Mouse (Mus musculus) monocyte, adult 2 months (primary cell): ENCODE results near the gene 4930469K13Rik.

Source experiments
- DNase-seq, 2 experiments: peaks; one replicate each; pipeline ENCODE4 v3.0.0; 2022; ENCODE audit warnings: low spot score in 2 of 2, low read depth in 1 of 2

4930469K13Rik gene

DNA sequence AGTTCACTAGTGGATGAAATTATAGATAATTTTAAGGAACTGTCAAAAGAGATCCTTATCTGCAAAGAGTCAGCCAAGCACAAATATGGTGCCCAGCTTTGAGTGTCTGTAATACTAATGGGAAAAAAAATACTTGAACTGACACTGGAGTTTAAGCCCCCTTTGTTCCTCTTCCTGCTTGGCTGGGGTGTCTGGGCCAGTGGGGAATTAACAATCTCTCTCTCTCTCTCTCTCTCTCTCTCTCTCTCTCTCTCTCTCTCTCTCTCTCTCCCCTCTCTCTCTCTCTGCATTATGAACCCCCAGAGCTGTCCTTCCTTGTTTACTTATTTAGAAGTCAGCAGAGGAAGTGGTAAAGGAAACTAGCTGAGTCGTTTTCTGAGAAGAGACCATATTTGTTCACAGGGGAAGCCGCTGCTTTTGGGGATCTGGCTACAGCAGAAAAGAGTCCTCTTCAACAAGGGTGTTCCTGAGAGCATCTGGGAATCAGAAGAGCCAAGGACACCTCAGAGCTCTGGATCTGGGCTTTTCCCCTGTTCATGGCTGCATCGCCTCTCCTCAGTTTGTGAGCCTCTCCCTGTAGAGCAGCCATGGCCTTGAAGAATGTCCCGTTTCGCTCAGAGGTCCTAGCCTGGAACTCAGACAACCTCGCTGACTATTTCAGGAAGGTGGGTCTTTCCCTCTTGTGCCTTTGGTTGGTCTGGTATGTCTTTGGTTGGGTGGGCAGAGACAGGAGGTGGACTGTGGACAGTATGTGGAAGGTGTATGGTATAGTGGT is 51.4 kb downstream of the 4930469K13Rik start, which contains the start of gene Lcp2:
Gene Lcp2 (plus strand): TSS at position 154 of the 775 bp plus-strand sequence.
- DNase-seq, result no peak

- no peak for DNase-seq
Measured at GRCm38 (mm10) chr11:34042808-34043207, 55.5 kb downstream of the 4930469K13Rik start.

GRCm38 (mm10) chr11:34040061-34040460 is 58.3 kb downstream of the 4930469K13Rik start:
- no peak for DNase-seq

GRCm38 (mm10) chr11:34035909-34036658 is 62.3 kb downstream of the 4930469K13Rik start:
- DNase-seq, result peak in 1 of 2 experiments; percentile 53

DNA sequence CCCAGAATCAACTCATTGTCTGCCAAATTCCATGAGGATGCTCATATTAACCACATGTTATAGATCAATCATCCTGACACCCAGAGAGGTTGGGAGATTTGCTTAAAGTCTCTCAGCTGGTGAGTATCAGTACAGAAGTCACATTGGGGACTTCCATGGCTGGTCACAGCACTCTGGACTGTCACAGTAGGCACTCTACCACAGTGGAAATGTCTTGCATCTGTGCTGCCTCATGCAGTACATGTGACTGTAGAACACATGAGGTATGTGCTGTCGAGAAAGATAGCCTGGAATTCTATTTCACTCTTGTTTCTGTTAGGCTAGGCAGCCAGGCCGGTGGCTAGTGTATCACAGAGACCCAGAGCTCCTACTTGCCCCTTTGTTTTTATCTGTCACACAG is 63.6 kb downstream of the 4930469K13Rik start:
- no peak for DNase-seq

- peak in 1 of 2 experiments; percentile 52 for DNase-seq
Measured at GRCm38 (mm10) chr11:34034008-34034505, 64.3 kb downstream of the 4930469K13Rik start.

DNA sequence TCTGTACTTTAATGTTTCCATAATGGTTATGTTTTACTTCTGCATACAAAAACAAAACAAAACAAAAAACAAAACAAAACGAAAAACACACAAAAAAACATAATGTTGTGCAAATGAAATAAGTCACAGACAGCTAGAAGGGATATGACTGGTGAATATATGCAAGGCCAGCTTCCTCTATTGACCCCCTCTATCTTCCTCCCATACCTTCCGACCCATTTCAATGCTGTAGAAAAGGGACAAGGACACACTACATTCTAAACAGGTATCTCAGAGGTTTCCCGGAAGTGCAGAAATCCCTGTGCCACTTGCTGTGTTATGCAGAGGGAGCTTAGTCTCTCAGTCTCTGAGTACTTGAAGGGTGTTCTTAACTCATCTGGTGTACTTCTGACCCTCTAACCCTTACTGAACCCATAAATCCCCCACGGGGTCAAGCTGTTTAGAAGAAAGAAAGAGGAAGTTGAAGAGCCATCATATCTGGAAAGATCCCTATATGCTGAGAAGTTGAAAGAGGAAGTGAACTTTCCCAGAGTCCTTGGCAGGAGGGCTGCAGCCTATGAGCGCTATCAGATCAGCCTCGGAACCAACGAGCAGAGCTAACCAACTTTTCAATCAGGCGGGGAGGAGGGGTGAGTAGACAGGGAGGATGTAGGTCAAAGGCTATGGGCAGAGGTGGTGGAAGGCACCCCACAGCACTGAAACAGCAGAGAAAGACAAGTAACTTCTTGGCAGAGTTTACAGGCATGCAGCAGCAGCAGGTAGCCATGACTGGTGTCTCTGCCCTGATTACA is 67.1 kb downstream of the 4930469K13Rik start:
- DNase-seq, result peak in 1 of 2 experiments; percentile 74

DNA sequence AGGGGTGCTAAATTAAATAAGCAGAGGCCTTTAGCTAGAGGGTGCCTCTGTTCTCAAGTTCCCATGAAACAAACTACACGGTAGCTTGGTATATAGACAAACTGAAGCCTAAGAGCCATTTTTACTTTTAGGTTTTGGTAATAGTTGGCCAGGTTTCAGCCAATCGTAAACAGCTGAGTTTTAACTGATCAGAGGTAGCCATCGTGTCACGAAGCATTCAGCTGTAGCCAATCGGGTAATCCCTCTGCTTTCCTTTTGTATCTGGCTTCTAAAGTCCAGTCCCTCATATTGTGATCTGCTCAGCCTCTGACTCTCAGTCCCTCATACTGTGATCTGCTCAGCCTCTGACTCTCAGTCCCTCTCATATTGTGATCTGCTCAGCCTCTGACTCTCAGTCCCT is 68.7 kb downstream of the 4930469K13Rik start:
- DNase-seq, result no peak

DNA sequence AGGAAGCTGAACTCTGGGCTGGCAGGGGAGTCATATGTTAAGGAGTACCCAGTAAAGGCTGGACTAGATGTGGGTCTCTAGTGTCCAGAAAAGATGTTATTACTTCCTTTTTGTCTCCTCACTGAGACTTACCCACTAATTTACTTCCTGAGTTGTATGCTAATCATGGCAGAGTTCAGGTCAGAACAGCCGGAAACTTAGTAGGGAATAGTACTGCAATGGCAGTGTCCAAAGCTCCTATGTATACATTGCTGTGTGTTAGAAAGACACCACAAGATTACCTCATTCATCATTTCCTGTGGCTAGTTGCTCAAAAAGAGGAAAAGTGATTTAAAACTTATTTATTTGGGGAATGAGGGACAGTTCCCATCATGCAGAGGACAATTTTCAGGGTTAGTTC is 73.3 kb downstream of the 4930469K13Rik start:
- DNase-seq, result no peak

DNA sequence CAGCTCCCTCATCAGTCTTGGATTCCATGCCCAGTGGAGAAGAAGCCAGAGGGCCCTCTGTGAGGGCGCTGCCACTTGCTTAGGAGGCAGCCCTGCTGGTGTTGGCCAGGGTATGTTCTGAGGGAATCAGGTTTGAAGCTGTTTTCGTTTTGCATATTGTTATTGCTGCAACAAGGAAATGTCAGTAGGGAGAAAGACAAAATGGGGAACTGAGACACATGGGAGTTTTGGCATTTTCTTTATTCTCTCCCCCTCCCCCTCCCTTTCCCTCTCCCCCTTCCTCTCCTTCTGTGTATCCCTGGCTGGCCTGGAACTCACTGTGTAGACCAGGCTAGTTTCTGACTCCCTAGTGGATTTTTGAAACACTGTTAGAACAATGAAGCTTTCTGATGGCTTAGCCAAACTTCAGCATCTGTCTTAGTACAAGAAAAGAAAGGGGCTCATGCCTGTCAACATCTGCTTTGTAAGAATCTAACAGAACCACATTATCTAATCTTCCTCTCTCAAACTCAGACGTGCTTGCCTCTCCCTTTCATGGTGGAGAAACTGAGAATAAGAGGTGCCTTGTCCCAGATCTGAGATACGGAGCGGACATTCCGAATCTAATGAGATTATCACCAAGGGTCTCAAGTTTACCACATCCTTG is 86.2 kb downstream of the 4930469K13Rik start:
- DNase-seq, result peak in 1 of 2 experiments; percentile 36

DNA sequence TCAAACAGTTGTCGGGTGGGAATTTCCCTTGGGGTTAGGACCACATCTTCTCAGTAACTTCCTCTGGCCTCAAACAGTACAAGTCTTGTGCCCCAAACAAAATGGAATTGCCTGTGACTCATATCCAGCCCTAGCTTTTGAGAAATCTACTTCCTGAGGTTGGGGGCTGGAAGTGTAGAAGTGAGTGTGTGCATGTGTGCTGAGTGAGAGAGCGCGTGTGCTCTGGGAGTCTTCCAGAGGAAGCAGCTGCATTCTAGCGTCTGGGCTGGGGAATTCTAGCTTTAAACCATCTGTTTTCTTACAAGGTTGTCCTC is 87.5 kb downstream of the 4930469K13Rik start:
- DNase-seq, result peak; percentile 64 to 65

- DNase-seq, result peak; percentile 53 to 60
Measured at GRCm38 (mm10) chr11:34010133-34010858, 88.1 kb downstream of the 4930469K13Rik start.

DNA sequence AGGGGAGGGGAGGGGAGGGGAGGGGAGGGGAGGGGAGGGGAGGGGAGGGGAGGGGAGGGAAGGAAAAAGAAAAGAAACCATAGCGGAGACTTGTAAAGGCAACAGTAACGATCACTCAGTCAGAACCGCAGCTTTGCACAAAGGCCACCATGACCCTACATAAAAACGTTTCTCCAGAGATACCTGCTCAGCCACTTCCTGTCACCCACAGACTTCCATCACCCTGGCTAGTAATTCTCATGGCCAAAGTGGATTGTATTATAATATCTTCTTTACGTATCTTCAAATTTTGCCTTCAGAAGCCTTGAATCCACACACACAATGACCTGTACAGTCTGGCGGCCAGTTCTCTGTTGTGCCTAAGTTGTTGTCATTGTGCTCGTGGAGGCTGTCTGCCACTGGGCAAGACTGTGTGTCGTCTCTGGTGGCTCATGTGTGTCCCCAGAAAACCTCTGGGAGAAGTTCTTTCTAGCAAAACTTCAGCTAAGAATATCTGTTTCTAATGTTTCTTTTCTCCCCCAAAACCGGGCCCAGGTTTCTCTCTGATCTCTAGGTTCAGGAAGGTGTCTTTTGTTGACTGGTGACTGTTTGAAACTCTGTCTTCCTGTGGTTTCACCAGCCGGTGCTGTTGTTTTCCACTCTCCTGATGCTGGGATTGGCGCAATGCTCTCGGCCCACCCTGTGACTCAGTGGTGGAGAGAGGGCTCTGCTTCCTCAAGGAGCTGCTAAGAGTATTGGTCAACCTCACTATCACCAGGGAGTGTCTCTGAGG is 88.9 kb downstream of the 4930469K13Rik start:
- peak; percentile 56 to 62 for DNase-seq

GRCm38 (mm10) chr11:34008702-34009101 is 89.7 kb downstream of the 4930469K13Rik start:
- peak; percentile 29 to 54 for DNase-seq

- peak; percentile 40 to 49 for DNase-seq
Measured at GRCm38 (mm10) chr11:34008214-34008613, 90.1 kb downstream of the 4930469K13Rik start.

GRCm38 (mm10) chr11:34007616-34008015 is 90.7 kb downstream of the 4930469K13Rik start:
- no peak for DNase-seq

GRCm38 (mm10) chr11:34002593-34002965 is 95.8 kb downstream of the 4930469K13Rik start:
- no peak for DNase-seq

GRCm38 (mm10) chr11:34001938-34002592 is 96.3 kb downstream of the 4930469K13Rik start:
- peak; percentile 38 to 46 for DNase-seq

GRCm38 (mm10) chr11:34000416-34000815 is 97.9 kb downstream of the 4930469K13Rik start:
- DNase-seq, result no peak
